In genomic region chr11:108250146-108250635, GRCm38 (mm10) we compare ENCODE assay signal across 20 mouse cellular contexts.
DNase-seq lines count a peak whose midpoint lies in the region; ATAC-seq and TF ChIP-seq lines count a peak whose summit lies in the region.
"Had no signal": no experiment of that assay in that cellular context is flagged by ENCODE, and none has a peak within 500 bp of the region (broad histone marks: within the 10 kb centered on the region; RNA-seq: fewer than 3 reads in every experiment).

No protein-coding gene starts in this region.

- WGBS in heart, embryonic 16.5 days = 48% methylated on average over 1 of the region's 1 CpGs
- WGBS in heart, embryonic 10.5 days = 81% methylated on average over 1 of the region's 1 CpGs
- 38% methylated on average over 1 of the region's 1 CpGs for WGBS in liver, postnatal 0 days (ENCODE audit: insufficient replicate concordance)
- 33% methylated on average over 1 of the region's 1 CpGs for WGBS in liver, embryonic 12.5 days (ENCODE audit: insufficient replicate concordance)
- 44% methylated on average over 1 of the region's 1 CpGs for WGBS in spleen, adult 2 months

- no peaks in the 10 kb centered on the region for H3K36me3 ChIP-seq in heart, embryonic 16.5 days (ENCODE audit: control insufficient read depth, insufficient read depth)
- H3K36me3 ChIP-seq in heart, embryonic 10.5 days = no peaks in the 10 kb centered on the region
- no peaks in the 10 kb centered on the region for H3K36me3 ChIP-seq in liver, postnatal 0 days (replicated peaks; ENCODE audit: insufficient read depth, low read length)
- H3K36me3 ChIP-seq in liver, embryonic 12.5 days = no peaks in the 10 kb centered on the region
- no peaks in the 10 kb centered on the region for H3K36me3 ChIP-seq in spleen, adult 2 months (ENCODE audit: control insufficient read depth, insufficient read depth, low read length)
- H3K36me3 ChIP-seq: embryonic facial prominence, embryonic 12.5 days; G1E; hindbrain, embryonic 13.5 days; limb, embryonic 10.5 days; midbrain, embryonic 13.5 days had no signal

- DNase-seq in heart, embryonic 10.5 days (ENCODE audit: low spot score) = no peak
- no peak for DNase-seq in liver, postnatal 0 days
- DNase-seq in spleen, adult 2 months (ENCODE audit: low read depth in 1 of 2, low spot score in 2 of 2) = no peak
- DNase-seq in spleen, postnatal 14 days (ENCODE audit: low spot score in 2 of 2) = no peak
- DNase-seq in urinary bladder, postnatal 10 days (ENCODE audit: low spot score) = no peak
- DNase-seq: adrenal gland, adult 8-10 months; cerebellum, adult 2 months; cerebellum, postnatal 25 days; gastrocnemius, postnatal 25 days; heart, adult 2 months; kidney, adult 2 months; liver; thymus, postnatal 14 days had no signal

- no peak for TF ChIP-seq CTCF in liver, postnatal 0 days (IDR thresholded peaks at IDR 0.05; ENCODE audit: low read depth)
- TF ChIP-seq CTCF in spleen, adult 2 months (IDR thresholded peaks at IDR 0.05; ENCODE audit: extremely low read depth, insufficient read depth, insufficient read length, insufficient replicate concordance) = no peak

- H3K9ac ChIP-seq in heart, embryonic 16.5 days (ENCODE audit: low read length) = no peak overlapping the region
- H3K9ac ChIP-seq in liver, postnatal 0 days (replicated peaks) = no peak overlapping the region
- H3K9ac ChIP-seq in liver, embryonic 12.5 days = no peak overlapping the region
- H3K9ac ChIP-seq: embryonic facial prominence, embryonic 12.5 days; hindbrain, embryonic 13.5 days; midbrain, embryonic 13.5 days had no signal

- TF ChIP-seq POLR2A in spleen, adult 2 months (IDR thresholded peaks at IDR 0.05; ENCODE audit: low read depth, low read length) = no peak

- H3K4me3 ChIP-seq in heart, embryonic 16.5 days (ENCODE audit: low read length) = no peak overlapping the region
- no peak overlapping the region for H3K4me3 ChIP-seq in heart, embryonic 10.5 days
- no peak overlapping the region for H3K4me3 ChIP-seq in liver, postnatal 0 days (ENCODE audit: low read depth, low read length)
- no peak overlapping the region for H3K4me3 ChIP-seq in liver, embryonic 12.5 days
- no peak overlapping the region for H3K4me3 ChIP-seq in spleen, adult 2 months (ENCODE audit: extremely low read depth, insufficient read depth, insufficient read length)
- H3K4me3 ChIP-seq: embryonic facial prominence, embryonic 12.5 days; heart, adult 2 months; hindbrain, embryonic 13.5 days; limb, embryonic 10.5 days; midbrain, embryonic 13.5 days had no signal

- no peaks in the 10 kb centered on the region for H3K27me3 ChIP-seq in heart, embryonic 16.5 days (ENCODE audit: control insufficient read depth, insufficient read depth, low read length)
- no peaks in the 10 kb centered on the region for H3K27me3 ChIP-seq in heart, embryonic 10.5 days (ENCODE audit: insufficient read depth, poor library complexity, severe bottlenecking)
- H3K27me3 ChIP-seq in liver, postnatal 0 days (ENCODE audit: insufficient read depth, low read length) = no peaks in the 10 kb centered on the region
- H3K27me3 ChIP-seq in liver, embryonic 12.5 days (replicated peaks) = 0 out of 2 replicates have a peak, but pooled peaks cover 2% of the 10 kb centered on the region
- H3K27me3 ChIP-seq in spleen, adult 2 months (ENCODE audit: control insufficient read depth, insufficient read depth, low read length) = no peaks in the 10 kb centered on the region
- H3K27me3 ChIP-seq: embryonic facial prominence, embryonic 12.5 days; hindbrain, embryonic 13.5 days; midbrain, embryonic 13.5 days had no signal

- peaks cover 67% of the 10 kb centered on the region for H3K4me1 ChIP-seq in heart, embryonic 16.5 days (ENCODE audit: control insufficient read depth, insufficient read depth, low read length)
- peaks cover 70% of the 10 kb centered on the region for H3K4me1 ChIP-seq in heart, embryonic 10.5 days
- peaks cover 61% of the 10 kb centered on the region for H3K4me1 ChIP-seq in liver, postnatal 0 days (ENCODE audit: insufficient read depth)
- H3K4me1 ChIP-seq in liver, embryonic 12.5 days = peaks cover 68% of the 10 kb centered on the region
- peaks cover 25% of the 10 kb centered on the region for H3K4me1 ChIP-seq in spleen, adult 2 months (ENCODE audit: control insufficient read depth, insufficient read depth, insufficient read length)

- TF ChIP-seq EP300 in liver, postnatal 0 days (IDR thresholded peaks at IDR 0.05; ENCODE audit: low read depth) = no peak

- H3K9me3 ChIP-seq in heart, embryonic 16.5 days (replicated peaks; ENCODE audit: control insufficient read depth, low read length) = no peaks in the 10 kb centered on the region
- H3K9me3 ChIP-seq in heart, embryonic 10.5 days = no peaks in the 10 kb centered on the region
- H3K9me3 ChIP-seq in liver, postnatal 0 days (ENCODE audit: low read length) = no peaks in the 10 kb centered on the region
- H3K9me3 ChIP-seq in liver, embryonic 12.5 days (replicated peaks) = no peaks in the 10 kb centered on the region
- H3K9me3 ChIP-seq: embryonic facial prominence, embryonic 12.5 days; hindbrain, embryonic 13.5 days; limb, embryonic 10.5 days; midbrain, embryonic 13.5 days had no signal

- H3K4me2 ChIP-seq in heart, embryonic 16.5 days (ENCODE audit: low read depth, low read length) = no peak overlapping the region
- H3K4me2 ChIP-seq in liver, postnatal 0 days (ENCODE audit: low read depth, low read length) = no peak overlapping the region
- H3K4me2 ChIP-seq in liver, embryonic 12.5 days = no peak overlapping the region
- H3K4me2 ChIP-seq: embryonic facial prominence, embryonic 12.5 days; hindbrain, embryonic 13.5 days; midbrain, embryonic 13.5 days had no signal

- peak overlapping the region; percentile 9 for H3K27ac ChIP-seq in heart, embryonic 16.5 days (ENCODE audit: low read length)
- no peak overlapping the region for H3K27ac ChIP-seq in heart, embryonic 10.5 days
- 0 out of 2 replicates have a peak overlapping the region, but pooled peaks have one; percentile 23 for H3K27ac ChIP-seq in liver, postnatal 0 days (ENCODE audit: low read depth)
- no peak overlapping the region for H3K27ac ChIP-seq in liver, embryonic 12.5 days
- H3K27ac ChIP-seq in spleen, adult 2 months (ENCODE audit: insufficient read depth, low read length) = peak overlapping the region; percentile 77; the same call in 1 of the 2 replicates
- H3K27ac ChIP-seq: embryonic facial prominence, embryonic 12.5 days; heart, adult 2 months; hindbrain, embryonic 13.5 days; limb, embryonic 10.5 days; midbrain, embryonic 13.5 days had no signal

- ATAC-seq in heart, embryonic 16.5 days (replicated peaks; ENCODE audit: extremely low read depth, insufficient read depth, low FRiP score) = no peak
- no peak for ATAC-seq in liver, postnatal 0 days
- no peak for ATAC-seq in liver, embryonic 12.5 days
- ATAC-seq: midbrain, embryonic 13.5 days had no signal

Comparison
In these comparisons a context has a peak if more than half of its experiments do, and no peak if none do; other contexts are left out.
1. H3K27ac ChIP-seq: peak in heart, embryonic 16.5 days (single experiment), liver, postnatal 0 days (single experiment) and spleen, adult 2 months (single experiment); none in heart, embryonic 10.5 days (single experiment) and liver, embryonic 12.5 days (single experiment).